In genomic region chr1:82235455-82236104, GRCm38 (mm10) we compare ENCODE assay signal across 29 mouse cellular contexts. TPM values are rescaled to one million over a fixed set of nuclear protein-coding genes. Genes with fewer than 3 reads are reported as not detected.
DNase-seq lines count a peak whose midpoint lies in the region; ATAC-seq and TF ChIP-seq lines count a peak whose summit lies in the region.
"Had no signal": no experiment of that assay in that cellular context is flagged by ENCODE, and none has a peak within 500 bp of the region (broad histone marks: within the 10 kb centered on the region; RNA-seq: fewer than 3 reads in every experiment).

No protein-coding gene starts in this region.

- no peak for TF ChIP-seq RAD21 in CH12.LX (IDR thresholded peaks at IDR 0.05; ENCODE audit: low read depth, low read length)

- H3K4me1 ChIP-seq in liver, adult 2 months (ENCODE audit: control insufficient read depth, insufficient read depth, low read length), result peaks cover 38% of the 10 kb centered on the region
- peaks cover 0 to 11% of the 10 kb centered on the region in 2 experiments; a peak in 3 of 4 replicates for H3K4me1 ChIP-seq in CH12.LX (ENCODE audit: control insufficient read depth in 1 of 2, insufficient read depth in 2 of 2)
- H3K4me1 ChIP-seq: forebrain, embryonic 13.5 days; hindbrain, embryonic 12.5 days; limb, embryonic 15.5 days; lung, embryonic 15.5 days; midbrain, embryonic 10.5 days; midbrain, embryonic 15.5 days had no signal

- no peak overlapping the region for H3K9ac ChIP-seq in liver, adult 2 months (ENCODE audit: low read depth, low read length)
- no peak overlapping the region for H3K9ac ChIP-seq in CH12.LX (ENCODE audit: insufficient read depth, low read depth)
- H3K9ac ChIP-seq: forebrain, embryonic 13.5 days; hindbrain, embryonic 12.5 days; limb, embryonic 15.5 days; lung, embryonic 15.5 days; midbrain, embryonic 15.5 days had no signal

- H3K36me3 ChIP-seq in liver, adult 2 months (ENCODE audit: control insufficient read depth, insufficient read depth, low read length), result peaks cover 5% of the 10 kb centered on the region
- no peaks in the 10 kb centered on the region for H3K36me3 ChIP-seq in CH12.LX (replicated peaks in 1 of 2; ENCODE audit: control insufficient read depth in 1 of 2, insufficient read depth in 1 of 2, low read length in 1 of 2)
- H3K36me3 ChIP-seq in splenic B cell, adult 2 months (ENCODE audit: control insufficient read depth, insufficient read depth, low read length, poor library complexity, severe bottlenecking), result no peaks in the 10 kb centered on the region
- H3K36me3 ChIP-seq: midbrain, embryonic 15.5 days had no signal

- ATAC-seq in erythroid progenitor cell, adult 5-6 weeks (replicated peaks; ENCODE audit: low FRiP score, poor library complexity, severe bottlenecking), result no peak
- ATAC-seq: forebrain, embryonic 13.5 days; midbrain, embryonic 15.5 days had no signal

- no peak overlapping the region for H3K4me3 ChIP-seq in liver, adult 2 months (ENCODE audit: insufficient read depth, low read depth, low read length)
- H3K4me3 ChIP-seq in CH12.LX (replicated peaks in 1 of 3; ENCODE audit: low read depth in 2 of 3, low read length in 2 of 3, poor library complexity in 1 of 3), result no peak overlapping the region
- H3K4me3 ChIP-seq: forebrain, embryonic 13.5 days; hindbrain, embryonic 12.5 days; left cerebral cortex, adult 2 months; limb, embryonic 15.5 days; lung, embryonic 15.5 days; midbrain, embryonic 10.5 days; midbrain, embryonic 15.5 days had no signal

- dilution Hi-C loops in CH12.LX (cut with MboI; ENCODE audit: extremely low pct_ligation_motif_present, extremely low pct_unique_long_range_greater_than_20kb, low sequenced_read_pairs), result no loop called here

- H3K9me3 ChIP-seq in CH12.LX (replicated peaks; ENCODE audit: low read length), result no peaks in the 10 kb centered on the region
- H3K9me3 ChIP-seq: forebrain, embryonic 13.5 days; hindbrain, embryonic 12.5 days; limb, embryonic 15.5 days; lung, embryonic 15.5 days; midbrain, embryonic 10.5 days; midbrain, embryonic 15.5 days had no signal

- no peaks in the 10 kb centered on the region for H3K27me3 ChIP-seq in liver, adult 2 months (ENCODE audit: control insufficient read depth, insufficient read depth, low read length)
- no peaks in the 10 kb centered on the region for H3K27me3 ChIP-seq in CH12.LX (replicated peaks)
- H3K27me3 ChIP-seq in splenic B cell, adult 2 months (ENCODE audit: control insufficient read depth, insufficient read depth, low read length, poor library complexity, severe bottlenecking), result no peaks in the 10 kb centered on the region; the same call in 1 of the 2 replicates
- H3K27me3 ChIP-seq: forebrain, embryonic 13.5 days; hindbrain, embryonic 12.5 days; limb, embryonic 15.5 days; lung, embryonic 15.5 days; midbrain, embryonic 15.5 days had no signal

- TF ChIP-seq EP300 in CH12.LX (IDR thresholded peaks at IDR 0.05; ENCODE audit: low read length), result no peak

- in situ Hi-C loops in CH12.LX (cut with MboI; ENCODE audit: low pct_ligation_motif_present, low pct_unique_long_range_greater_than_20kb, low sequenced_read_pairs), result no loop called here

- H3K79me2 ChIP-seq in liver, adult 2 months (ENCODE audit: control insufficient read depth, insufficient read depth, low read length), result 0 out of 2 replicates have a peak, but pooled peaks cover 2% of the 10 kb centered on the region
- H3K79me2 ChIP-seq in CH12.LX (replicated peaks; ENCODE audit: control insufficient read depth, extremely low read depth, insufficient read depth, poor library complexity, severe bottlenecking), result no peaks in the 10 kb centered on the region

- H3K27ac ChIP-seq in liver, adult 2 months (replicated peaks; ENCODE audit: insufficient read depth, low read depth, low read length), result peak overlapping the region; percentile 75
- H3K27ac ChIP-seq in CH12.LX (ENCODE audit: insufficient read depth, low read depth), result no peak overlapping the region
- H3K27ac ChIP-seq: forebrain, embryonic 13.5 days; hindbrain, embryonic 12.5 days; left cerebral cortex, adult 2 months; limb, embryonic 15.5 days; lung, embryonic 15.5 days; midbrain, embryonic 10.5 days; midbrain, embryonic 15.5 days had no signal

- H3K4me2 ChIP-seq in CH12.LX (ENCODE audit: insufficient read depth, low read depth, poor library complexity, severe bottlenecking), result peak overlapping the region; percentile 57; the same call in 1 of the 2 replicates
- H3K4me2 ChIP-seq: forebrain, embryonic 13.5 days; hindbrain, embryonic 12.5 days; limb, embryonic 15.5 days; lung, embryonic 15.5 days; midbrain, embryonic 15.5 days had no signal

- no peak for DNase-seq in liver, adult 2 months (ENCODE audit: extremely low read depth, low read depth, low spot score)
- DNase-seq in liver (no peak), CH12.LX (ENCODE audit: extremely low read depth) (peak; percentile 9)
- DNase-seq in large intestine, adult 2 months (ENCODE audit: low read depth, low spot score), result peak; percentile 46
- DNase-seq in splenic B cell, adult 2 months (ENCODE audit: low read depth, low spot score), result peak; percentile 61
- no peak for DNase-seq in yolk sac, embryonic 10.5 days (ENCODE audit: low spot score)
- DNase-seq: adrenal gland, postnatal 14 days; cerebellum, adult 11-12 months; cerebellum, adult 9-11 months; gastrocnemius, postnatal 10 days; heart, postnatal 14 days; kidney, adult 11 months; kidney, postnatal 14 days had no signal

- 69% methylated on average over 3 of the region's 3 CpGs for WGBS in liver, adult 2 months
- 66% methylated on average over 3 of the region's 3 CpGs for WGBS in large intestine, adult 2 months

- no peak for TF ChIP-seq POLR2A in liver, adult 2 months (IDR thresholded peaks at IDR 0.05; ENCODE audit: extremely low read depth, insufficient read depth, low read length)
- TF ChIP-seq POLR2A in CH12.LX (IDR thresholded peaks at IDR 0.05; ENCODE audit: low read depth, low read length), result no peak

- no peak for TF ChIP-seq CTCF in liver, adult 2 months (IDR thresholded peaks at IDR 0.05; ENCODE audit: low read depth, low read length)
- TF ChIP-seq CTCF in CH12.LX (conservative IDR thresholded peaks at IDR 0.05 in 1 of 2, IDR thresholded peaks at IDR 0.05 in 1 of 2; ENCODE audit: low read depth in 2 of 2, low read length in 2 of 2), result no peak

TF ChIP-seq in CH12.LX, 34 proteins besides CTCF, POLR2A, EP300 and RAD21:
- TF ChIP-seq IRF4 (IDR thresholded peaks at IDR 0.05; ENCODE audit: low read depth, low read length) (peak; percentile 77), JUND (conservative IDR thresholded peaks at IDR 0.05; ENCODE audit: low read depth, low read length) (peak; percentile 44; the same call in 1 of the 2 replicates), ZNF384 (IDR thresholded peaks at IDR 0.05; ENCODE audit: low read depth, low read length) (peak; percentile 79), JUN (IDR thresholded peaks at IDR 0.05; ENCODE audit: insufficient read depth, low read depth, low read length) (peak; percentile 70), PAX5 (IDR thresholded peaks at IDR 0.05; ENCODE audit: low read length) (no peak)

RNA-seq across cellular contexts. Expression of gene Gm9747, which starts 2.7 kb away (rescaled TPM):
- total RNA-seq in liver, adult 2 months (2014; rRNA removed), result not detected in 2 replicates
- 0.05 TPM in 1 of 2 replicates, not detected in the other for polyA plus RNA-seq in liver, adult 2 months (2012; rRNA removed)
- not detected in 2 replicates for total RNA-seq in CH12.LX (2012; rRNA removed)
- not detected in 2 replicates for total RNA-seq in CH12.LX (2014; rRNA removed)
- not detected in 2 replicates for polyA plus RNA-seq in CH12.LX (2012; ENCODE audit: insufficient read length, low read depth)
- polyA plus RNA-seq in large intestine, adult 2 months (2012; rRNA removed), result not detected in 2 replicates
- total RNA-seq in erythroid progenitor cell, adult 5-6 weeks (2015; ENCODE audit: low replicate concordance), result not detected in 2 replicates
- total RNA-seq in erythroid progenitor cell, adult 5-6 weeks (2017; ENCODE audit: low replicate concordance), result not detected in 2 replicates
- total RNA-seq: adrenal gland, postnatal 14 days; gastrocnemius, postnatal 10 days; heart, postnatal 14 days; layer of hippocampus, adult 18-20 months; layer of hippocampus, postnatal 10 days; left cerebral cortex, adult 2 months; left cerebral cortex, postnatal 25 days; megakaryocyte progenitor cell, adult 5-6 weeks; MEL; neutrophil, adult 5-6 weeks had no signal
- polyA plus RNA-seq: cortical plate, adult 2 months; testis, adult 2 months had no signal

RNA-seq across cellular contexts. Expression of gene Irs1, which starts 55.6 kb away (rescaled TPM):
- 7.6 and 13.3 TPM in 2 replicates for total RNA-seq in liver, adult 2 months (2014; rRNA removed)
- 8.2 TPM in 2 replicates for polyA plus RNA-seq in liver, adult 2 months (2012; rRNA removed)
- not detected in 2 replicates for total RNA-seq in CH12.LX (2012; rRNA removed)
- not detected in 2 replicates for total RNA-seq in CH12.LX (2014; rRNA removed)
- polyA plus RNA-seq in CH12.LX (2012; ENCODE audit: insufficient read length, low read depth), result not detected in 2 replicates
- 0.82 and 1.4 TPM in 2 replicates for polyA plus RNA-seq in large intestine, adult 2 months (2012; rRNA removed)
- 0.84 TPM in 1 of 2 replicates, not detected in the other for total RNA-seq in erythroid progenitor cell, adult 5-6 weeks (2015; ENCODE audit: low replicate concordance)
- 0.26 TPM in 1 of 2 replicates, not detected in the other for total RNA-seq in erythroid progenitor cell, adult 5-6 weeks (2017; ENCODE audit: low replicate concordance)
- total RNA-seq: megakaryocyte progenitor cell, adult 5-6 weeks; MEL had no signal

Comparison
In these comparisons a context has a peak if more than half of its experiments do, and no peak if none do; other contexts are left out.
1. DNase-seq: peak in CH12.LX (single experiment), large intestine, adult 2 months (single experiment) and splenic B cell, adult 2 months (single experiment); none in liver, adult 2 months (single experiment), liver (single experiment) and yolk sac, embryonic 10.5 days (single experiment).